Mouse (Mus musculus) kidney, adult 11 months (tissue): ENCODE data around the gene Utp15.
A peak's percentile ranks its signal among the peaks of the same experiment; 100 is the strongest.

Experiments used
- DNase-seq: peaks from one replicate; pipeline ENCODE4 v3.0.0; 2022

Utp15 gene

GRCm38 (mm10) chr13:98262636-98263457, at the start of gene Utp15, which contains the start of gene Ankra2:
TSS of gene Utp15 (minus strand) at chr13:98263041.
TSS of gene Ankra2 (plus strand) at chr13:98263074.
- DNase-seq = peak; percentile 98

- no peak for DNase-seq
These were observed 48.8 kb upstream of the Utp15 start for GRCm38 (mm10) chr13:98311597-98311996.

- no peak for DNase-seq
These were observed 45.9 kb upstream of the Utp15 start for GRCm38 (mm10) chr13:98308724-98309123.

GRCm38 (mm10) chr13:98308004-98308403, 45.2 kb upstream of the Utp15 start:
- DNase-seq = no peak

GRCm38 (mm10) chr13:98306852-98307475, 44.1 kb upstream of the Utp15 start:
- no peak for DNase-seq

- no peak for DNase-seq
These were observed 43.6 kb upstream of the Utp15 start for GRCm38 (mm10) chr13:98306393-98306792.

GRCm38 (mm10) chr13:98305257-98305656, 42.4 kb upstream of the Utp15 start:
- no peak for DNase-seq

- peak; percentile 20 for DNase-seq
These were observed 36.3 kb upstream of the Utp15 start for GRCm38 (mm10) chr13:98298833-98299758.

GRCm38 (mm10) chr13:98297883-98298482, 35.1 kb upstream of the Utp15 start:
- no peak for DNase-seq

GRCm38 (mm10) chr13:98296072-98296471, 33.2 kb upstream of the Utp15 start:
- DNase-seq = no peak

GRCm38 (mm10) chr13:98291712-98292111, 28.9 kb upstream of the Utp15 start:
- DNase-seq = no peak

GRCm38 (mm10) chr13:98290719-98291118, 27.9 kb upstream of the Utp15 start:
- DNase-seq = no peak

GRCm38 (mm10) chr13:98280990-98281650, 18.3 kb upstream of the Utp15 start:
- no peak for DNase-seq

- no peak for DNase-seq
These were observed 16.8 kb upstream of the Utp15 start, which contains the start of gene Gm21976 for GRCm38 (mm10) chr13:98279686-98280085. TSS of gene Gm21976 (plus strand) at chr13:98279887.

GRCm38 (mm10) chr13:98277501-98277900, 14.7 kb upstream of the Utp15 start:
- DNase-seq = no peak

- no peak for DNase-seq
These were observed 13.4 kb upstream of the Utp15 start for GRCm38 (mm10) chr13:98276253-98276652.

- no peak for DNase-seq
These were observed 12.8 kb upstream of the Utp15 start for GRCm38 (mm10) chr13:98275646-98276045.

GRCm38 (mm10) chr13:98274023-98274422, 11.2 kb upstream of the Utp15 start:
- DNase-seq = no peak

GRCm38 (mm10) chr13:98264111-98264510, 1.3 kb upstream of the Utp15 start:
- no peak for DNase-seq

- DNase-seq = no peak
These were observed 682 bp upstream of the Utp15 start for GRCm38 (mm10) chr13:98263458-98263987.

- DNase-seq = no peak
These were observed 7.9 kb downstream of the Utp15 start for GRCm38 (mm10) chr13:98254921-98255320.

GRCm38 (mm10) chr13:98249594-98249993, 13.2 kb downstream of the Utp15 start:
- no peak for DNase-seq
